Mouse (Mus musculus) heart, embryonic 11.5 days (tissue): ENCODE measurements around the gene Hsd17b1. TPM values are rescaled to one million over a fixed set of nuclear protein-coding genes. Genes with fewer than 3 reads are reported as not detected.
A peak's percentile ranks its signal among the peaks of the same experiment; 100 is the strongest.

Source experiments
- ATAC-seq: fragments of 200-750 bp; cut with Nextera tagmentation; replicated peaks from 2 replicates; pipeline ENCODE4 v1.8.0; 2017; ENCODE audit warnings: moderate library complexity; ENCODE audit not compliant: insufficient number of reproducible peaks, low FRiP score, low TSS enrichment
- H3K27ac ChIP-seq: fragments of 300-500 bp; sonication (generic); 2 replicates; pipeline ENCODE4 v1.5.1; 2014; ENCODE audit warnings: mild to moderate bottlenecking, low read depth, low read length
- H3K27me3 ChIP-seq: fragments of 300-500 bp; sonication (generic); 2 replicates; pipeline ENCODE4 v1.6.1; 2014; ENCODE audit warnings: mild to moderate bottlenecking, low read length, mixed read lengths; ENCODE audit not compliant: control insufficient read depth, insufficient read depth
- H3K36me3 ChIP-seq: fragments of 300-500 bp; sonication (generic); 2 replicates; pipeline ENCODE4 v1.6.1; 2014; ENCODE audit warnings: mild to moderate bottlenecking, low read length, moderate library complexity, mixed read lengths; ENCODE audit not compliant: control insufficient read depth, insufficient read depth
- H3K4me1 ChIP-seq: fragments of 300-500 bp; sonication (generic); 2 replicates; pipeline ENCODE4 v1.6.1; 2014; ENCODE audit warnings: low read length; ENCODE audit not compliant: control insufficient read depth, insufficient read depth
- H3K4me2 ChIP-seq: fragments of 300-500 bp; sonication (generic); 2 replicates; pipeline ENCODE4 v1.6.1; 2014; ENCODE audit warnings: mild to moderate bottlenecking, moderate library complexity
- H3K4me3 ChIP-seq: fragments of 300-500 bp; sonication (generic); 2 replicates; pipeline ENCODE4 v1.5.1; 2014; ENCODE audit warnings: low read depth, low read length
- H3K9ac ChIP-seq: fragments of 300-500 bp; sonication (generic); 2 replicates; pipeline ENCODE4 v1.6.1; 2014; ENCODE audit warnings: mild to moderate bottlenecking, low read depth, low read length, moderate library complexity
- H3K9me3 ChIP-seq: fragments of 300-500 bp; sonication (generic); replicated peaks from 2 replicates; pipeline ENCODE4 v1.6.1; 2016; ENCODE audit warnings: low read length; ENCODE audit not compliant: control insufficient read depth
- WGBS: fragments of 180-500 bp; shearing (Covaris S2); extraction: QIAGEN DNeasy Blood & Tissue Kit; methylation state at CpG from one replicate; pipeline ENCODE4 v1.1.7; 2014; ENCODE audit not compliant: insufficient replicate concordance; 5-methylcytosine and 5-hydroxymethylcytosine counted together
- polyA plus RNA-seq: library from polyadenylated mRNA; unstranded; fragments of >200 nt; fragmentation: Nextera tagmentation; extraction: Ambion mirVana; gene quantifications from 2 replicates; pipeline ENCODE4 v1.2.1, GENCODE M21; 2014

Hsd17b1 gene
- polyA plus RNA-seq, 1 experiment from 2014 or later: 0.11 TPM

GRCm38 (mm10) chr11:101070987-101071386, 7.2 kb upstream of the Hsd17b1 start:
- no peak overlapping the region for H3K9ac ChIP-seq
- H3K4me1 ChIP-seq: peaks cover 15% of the 10 kb centered on the region
- no peaks in the 10 kb centered on the region for H3K36me3 ChIP-seq
- ATAC-seq: no peak
- H3K27ac ChIP-seq: no peak overlapping the region
- H3K4me2 ChIP-seq: no peak overlapping the region; the same call in 1 of the 2 replicates
- no peak overlapping the region; the same call in 1 of the 2 replicates for H3K4me3 ChIP-seq
- no peaks in the 10 kb centered on the region; the same call in 1 of the 2 replicates for H3K27me3 ChIP-seq
- WGBS: 68% methylated on average over 6 of the region's 6 CpGs
- H3K9me3 ChIP-seq: no peaks in the 10 kb centered on the region

DNA sequence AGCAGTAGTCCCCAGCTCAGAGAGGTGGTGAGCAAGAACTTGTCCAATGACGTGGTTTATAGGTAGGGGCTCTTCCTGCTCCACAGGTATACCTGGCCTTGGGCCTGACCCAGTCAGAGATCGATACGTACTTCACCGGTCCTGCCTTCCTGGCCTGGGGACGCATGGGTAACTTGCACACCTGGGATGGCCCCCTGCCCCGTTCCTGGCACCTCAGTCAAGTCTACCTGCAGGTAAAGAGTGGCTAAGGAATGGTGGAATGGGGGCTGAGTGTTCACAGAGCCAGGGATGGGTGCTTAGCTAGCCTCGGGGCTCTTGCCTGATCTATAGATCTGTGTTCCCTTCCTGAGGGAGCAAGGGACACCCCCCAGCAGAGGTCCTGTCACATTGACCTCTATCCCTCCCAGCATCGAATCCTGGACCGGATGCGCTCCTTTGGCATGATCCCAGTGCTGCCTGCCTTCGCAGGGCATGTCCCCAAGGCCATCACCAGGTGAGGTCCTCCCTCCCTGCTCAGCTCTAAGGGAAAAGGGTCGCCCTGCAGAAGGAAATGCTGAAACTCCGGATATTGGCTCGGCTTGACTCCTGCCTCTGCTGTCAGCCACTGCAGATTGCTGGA, 6.3 kb upstream of the Hsd17b1 start:
- Histone ChIP-seq H3K4me3 (no peak overlapping the region), H3K27me3 (peaks cover 6% of the 10 kb centered on the region), H3K36me3 (peaks cover 2% of the 10 kb centered on the region; the same call in 1 of the 2 replicates), H3K27ac (no peak overlapping the region), H3K4me1 (peaks cover 8% of the 10 kb centered on the region; the same call in 1 of the 2 replicates), H3K4me2 (no peak overlapping the region), H3K9me3 (no peaks in the 10 kb centered on the region), H3K9ac (no peak overlapping the region)
- ATAC-seq: no peak
- WGBS: 60% methylated on average over 14 of the region's 14 CpGs

- ATAC-seq: no peak
- Histone ChIP-seq H3K36me3 (peaks cover 5% of the 10 kb centered on the region; the same call in 1 of the 2 replicates), H3K4me3 (peak overlapping the region; percentile 6; the same call in 1 of the 2 replicates), H3K27ac (no peak overlapping the region), H3K4me2 (peak overlapping the region; percentile 47), H3K9me3 (no peaks in the 10 kb centered on the region), H3K4me1 (peaks cover 10% of the 10 kb centered on the region), H3K9ac (no peak overlapping the region), H3K27me3 (peaks cover 52% of the 10 kb centered on the region)
- WGBS: 2% methylated on average over 27 of the region's 27 CpGs
These were observed 1.5 kb downstream of the Hsd17b1 start for GRCm38 (mm10) chr11:101079746-101080145.

- Histone ChIP-seq H3K4me3 (no peak overlapping the region), H3K9me3 (no peaks in the 10 kb centered on the region), H3K36me3 (peaks cover 5% of the 10 kb centered on the region; the same call in 1 of the 2 replicates), H3K27me3 (peaks cover 52% of the 10 kb centered on the region), H3K4me1 (peaks cover 10% of the 10 kb centered on the region), H3K9ac (no peak overlapping the region), H3K27ac (no peak overlapping the region), H3K4me2 (no peak overlapping the region)
- 65% methylated on average over 5 of the region's 5 CpGs for WGBS
- ATAC-seq: no peak
These were observed 2.2 kb downstream of the Hsd17b1 start for GRCm38 (mm10) chr11:101080421-101080820.

GRCm38 (mm10) chr11:101081659-101082058, 3.4 kb downstream of the Hsd17b1 start:
- peak overlapping the region; percentile 88 for H3K4me2 ChIP-seq
- H3K36me3 ChIP-seq: peaks cover 7% of the 10 kb centered on the region; the same call in 1 of the 2 replicates
- H3K27me3 ChIP-seq: peaks cover 48% of the 10 kb centered on the region
- H3K4me1 ChIP-seq: peaks cover 19% of the 10 kb centered on the region
- peak overlapping the region; percentile 74 for H3K4me3 ChIP-seq
- no peak for ATAC-seq
- peak overlapping the region; percentile 55 for H3K9ac ChIP-seq
- WGBS: 7% methylated on average over 10 of the region's 10 CpGs
- no peaks in the 10 kb centered on the region for H3K9me3 ChIP-seq
- H3K27ac ChIP-seq: peak overlapping the region; percentile 75

DNA sequence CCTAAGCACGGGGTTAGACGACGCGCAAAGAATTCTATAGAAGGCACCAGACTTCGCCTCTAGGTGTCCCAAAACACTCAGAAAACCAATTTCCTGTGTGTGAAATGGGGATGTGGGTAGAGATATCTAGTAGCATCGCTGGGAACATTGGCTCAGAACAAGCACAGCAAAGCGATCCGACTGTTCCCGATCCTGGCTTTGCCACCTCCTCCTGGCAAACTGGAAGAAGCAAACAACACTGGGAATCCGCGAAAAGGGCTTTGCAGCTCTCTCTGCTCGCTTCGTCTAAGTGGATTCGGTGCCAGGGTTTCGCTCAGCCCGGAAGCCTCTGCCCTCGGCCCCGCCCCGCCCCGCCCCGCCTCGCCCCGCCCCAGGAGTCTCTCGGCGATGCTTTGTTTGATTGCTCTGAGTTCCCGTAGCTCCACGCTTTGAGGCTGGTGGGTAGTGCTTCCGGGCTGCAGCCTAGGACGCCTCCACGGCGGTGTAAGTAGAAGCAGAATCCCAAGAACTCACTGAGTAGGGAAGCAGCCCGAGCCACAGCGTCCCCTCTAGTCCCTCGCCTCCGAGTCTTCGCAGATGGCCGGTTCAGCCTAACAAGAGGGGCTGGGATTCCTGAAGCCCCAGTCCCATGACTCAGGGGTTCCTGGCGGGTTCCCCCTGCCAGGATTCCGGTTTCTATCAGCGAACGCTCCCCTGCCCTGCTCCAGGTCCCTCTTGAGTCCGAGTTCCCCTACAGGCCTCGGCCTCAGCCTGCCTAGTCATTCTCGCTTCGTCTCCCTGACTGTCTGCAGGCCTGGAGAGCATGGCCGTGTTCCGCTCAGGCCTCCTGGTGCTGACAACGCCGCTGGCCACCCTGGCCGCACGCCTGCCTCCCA, 4.2 kb downstream of the Hsd17b1 start, which contains the start of gene Coasy:
Coasy (plus strand) TSS at position 358 of the 875 bp plus-strand sequence.
- H3K4me1 ChIP-seq: peaks cover 22% of the 10 kb centered on the region
- peak within 1 kb of the TSS; percentile 83 for H3K27ac ChIP-seq
- H3K4me2 ChIP-seq: peak within 1 kb of the TSS; percentile 88
- ATAC-seq: peak; percentile 86
- H3K27me3 ChIP-seq: peaks cover 40% of the 10 kb centered on the region
- peak within 1 kb of the TSS; percentile 74 for H3K4me3 ChIP-seq
- H3K9me3 ChIP-seq: no peaks in the 10 kb centered on the region
- peaks cover 7% of the 10 kb centered on the region; the same call in 1 of the 2 replicates for H3K36me3 ChIP-seq
- peak within 1 kb of the TSS; percentile 90 for H3K9ac ChIP-seq
- under 1% methylated on average over 51 of the region's 51 CpGs for WGBS

DNA sequence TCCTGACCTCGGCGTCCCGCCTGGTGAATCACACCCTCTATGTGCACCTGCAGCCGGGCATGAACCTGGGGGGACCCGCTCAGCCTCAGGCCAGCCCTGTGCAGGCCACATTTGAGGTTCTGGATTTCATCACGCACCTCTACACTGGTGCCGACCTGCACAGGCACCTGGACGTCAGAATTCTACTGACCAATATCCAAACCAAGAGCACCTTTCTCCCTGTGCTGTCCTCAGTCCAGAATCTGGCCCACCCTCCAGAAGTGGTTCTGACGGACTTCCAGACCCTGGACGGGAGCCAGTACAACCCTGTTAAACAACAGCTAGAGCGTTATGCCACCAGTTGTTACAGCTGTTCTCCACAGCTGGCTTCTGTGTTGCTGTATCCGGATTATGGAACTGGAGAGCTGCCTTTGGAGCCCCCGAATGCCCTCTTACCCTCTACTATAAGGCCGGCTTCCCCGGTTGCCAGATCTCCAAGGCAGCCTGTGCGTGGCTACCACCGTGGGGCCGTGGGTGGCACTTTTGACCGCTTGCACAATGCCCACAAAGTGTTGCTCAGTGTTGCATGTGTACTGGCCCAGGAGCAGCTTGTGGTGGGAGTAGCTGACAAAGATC, 5.0 kb downstream of the Hsd17b1 start:
- peaks cover 7% of the 10 kb centered on the region; the same call in 1 of the 2 replicates for H3K36me3 ChIP-seq
- peak overlapping the region; percentile 90 for H3K9ac ChIP-seq
- ATAC-seq: no peak
- peak overlapping the region; percentile 83 for H3K27ac ChIP-seq
- H3K9me3 ChIP-seq: no peaks in the 10 kb centered on the region
- H3K4me2 ChIP-seq: peak overlapping the region; percentile 88
- peaks cover 33% of the 10 kb centered on the region for H3K27me3 ChIP-seq
- H3K4me1 ChIP-seq: peaks cover 29% of the 10 kb centered on the region
- peak overlapping the region; percentile 74 for H3K4me3 ChIP-seq
- WGBS: 40% methylated on average over 19 of the region's 19 CpGs

DNA sequence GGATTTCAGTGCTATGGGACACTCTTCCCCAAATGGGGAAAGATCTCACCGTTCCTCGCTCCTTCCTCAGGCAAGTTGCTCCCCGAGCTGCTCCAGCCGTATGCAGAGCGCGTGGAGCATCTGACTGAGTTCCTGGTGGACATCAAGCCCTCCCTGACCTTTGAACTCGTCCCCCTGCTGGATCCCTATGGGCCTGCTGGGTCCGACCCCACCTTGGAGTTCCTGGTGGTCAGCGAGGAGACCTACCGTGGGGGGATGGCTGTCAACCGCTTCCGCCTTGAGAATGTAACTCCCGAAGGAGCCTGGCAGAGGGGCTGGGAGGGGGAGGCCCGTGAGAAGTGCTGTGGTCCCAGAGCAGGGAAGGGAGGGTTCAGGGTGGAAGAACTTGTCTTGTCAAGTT, 6.0 kb downstream of the Hsd17b1 start:
- Histone ChIP-seq H3K4me2 (no peak overlapping the region), H3K4me3 (no peak overlapping the region), H3K36me3 (peaks cover 10% of the 10 kb centered on the region; the same call in 1 of the 2 replicates), H3K27me3 (peaks cover 22% of the 10 kb centered on the region), H3K27ac (no peak overlapping the region), H3K4me1 (peaks cover 30% of the 10 kb centered on the region), H3K9ac (no peak overlapping the region), H3K9me3 (no peaks in the 10 kb centered on the region)
- no peak for ATAC-seq
- 84% methylated on average over 14 of the region's 14 CpGs for WGBS
